Mouse (Mus musculus): Measurements from ENCODE around the gene Tedc1. TPM values are rescaled to one million over a fixed set of nuclear protein-coding genes. Genes with fewer than 3 reads are reported as not detected.

Gene Tedc1
- polyA plus RNA-seq, 1 experiment from 2014 or later, result 2.6 TPM

DNA sequence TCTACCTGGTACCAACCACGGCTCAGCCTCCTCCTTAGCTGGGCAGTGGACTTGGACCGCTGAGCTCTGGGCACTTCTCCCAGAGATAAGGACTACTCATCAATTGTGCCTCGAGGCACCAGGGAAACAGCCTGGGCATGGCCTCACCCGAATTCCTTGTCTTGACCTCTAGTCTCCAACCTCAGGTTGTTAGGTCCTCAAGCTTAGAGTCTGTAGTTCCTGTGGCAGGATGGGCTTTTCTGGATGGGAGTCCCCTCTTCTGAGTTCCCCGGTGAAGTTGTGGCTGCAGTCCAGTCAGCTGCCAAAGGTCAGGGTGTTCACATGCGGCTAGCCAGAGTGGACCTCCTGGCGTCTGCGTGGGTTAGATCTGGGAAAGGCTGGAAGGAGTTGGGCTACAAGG is 5.2 kb upstream of the Tedc1 start:
- Histone ChIP-seq H3K9me3 (ENCODE audit: low read length) (no peaks in the 10 kb centered on the region), H3K4me2 (replicated peaks; ENCODE audit: low read depth, low read length) (no peak overlapping the region; the same call in 1 of the 2 replicates), H3K27ac (ENCODE audit: low read length) (no peak overlapping the region), H3K9ac (replicated peaks; ENCODE audit: low read depth) (no peak overlapping the region), H3K4me1 (ENCODE audit: insufficient read depth, low read depth, low read length) (peaks cover 29% of the 10 kb centered on the region), H3K36me3 (ENCODE audit: insufficient read depth, low read length) (no peaks in the 10 kb centered on the region), H3K27me3 (replicated peaks; ENCODE audit: insufficient read depth, low read length) (no peaks in the 10 kb centered on the region), H3K4me3 (ENCODE audit: low read depth, low read length) (no peak overlapping the region)
- peak; percentile 24 for DNase-seq (ENCODE audit: low spot score)
- TF ChIP-seq CTCF (IDR thresholded peaks at IDR 0.05) (no peak), EP300 (IDR thresholded peaks at IDR 0.05) (no peak)
- no peak for ATAC-seq
- WGBS, result 54% methylated on average over 8 of the region's 8 CpGs

DNA sequence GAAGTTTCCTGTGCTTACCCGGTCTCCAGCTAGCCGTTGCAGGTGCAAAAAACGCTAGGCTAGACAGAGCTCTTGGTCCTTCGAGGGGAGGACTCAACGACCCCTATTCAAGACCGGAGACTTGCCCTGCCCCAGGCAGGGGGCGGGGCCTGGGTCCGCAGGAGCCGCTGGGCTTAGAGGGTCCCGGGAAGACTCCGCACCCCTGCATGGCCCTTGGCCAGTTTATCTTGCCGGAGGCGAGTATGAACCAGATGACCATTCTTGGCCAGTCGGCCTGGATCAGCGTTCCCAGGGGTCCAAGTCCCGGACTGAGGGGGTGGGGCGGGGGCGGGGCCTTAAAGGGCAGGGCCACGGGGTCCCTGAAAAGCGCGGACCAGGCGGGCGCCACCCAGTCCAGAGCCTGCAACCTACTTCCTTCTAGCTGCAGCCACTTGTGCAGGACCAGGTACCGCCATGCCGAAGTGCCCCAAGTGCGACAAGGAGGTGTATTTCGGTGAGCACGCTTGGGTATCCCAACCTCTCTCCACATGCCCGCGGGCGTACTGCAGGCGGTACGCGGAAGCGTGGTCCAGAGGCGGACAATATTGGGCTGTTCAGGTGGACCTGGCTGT is 4.5 kb upstream of the Tedc1 start:
- TF ChIP-seq CTCF (IDR thresholded peaks at IDR 0.05), result no peak
- TF ChIP-seq EP300 (IDR thresholded peaks at IDR 0.05), result no peak
- Histone ChIP-seq H3K27me3 (replicated peaks; ENCODE audit: insufficient read depth, low read length) (no peaks in the 10 kb centered on the region), H3K36me3 (ENCODE audit: insufficient read depth, low read length) (no peaks in the 10 kb centered on the region), H3K9me3 (ENCODE audit: low read length) (no peaks in the 10 kb centered on the region), H3K4me1 (ENCODE audit: insufficient read depth, low read depth, low read length) (peaks cover 28% of the 10 kb centered on the region), H3K9ac (replicated peaks; ENCODE audit: low read depth) (peak overlapping the region; percentile 40), H3K27ac (ENCODE audit: low read length) (peak overlapping the region; percentile 26; the same call in 1 of the 2 replicates), H3K4me3 (ENCODE audit: low read depth, low read length) (peak overlapping the region; percentile 50), H3K4me2 (replicated peaks; ENCODE audit: low read depth, low read length) (peak overlapping the region; percentile 79)
- WGBS, result under 1% methylated on average over 34 of the region's 36 CpGs
- ATAC-seq (no peak), DNase-seq (ENCODE audit: low spot score) (peak; percentile 60)

DNA sequence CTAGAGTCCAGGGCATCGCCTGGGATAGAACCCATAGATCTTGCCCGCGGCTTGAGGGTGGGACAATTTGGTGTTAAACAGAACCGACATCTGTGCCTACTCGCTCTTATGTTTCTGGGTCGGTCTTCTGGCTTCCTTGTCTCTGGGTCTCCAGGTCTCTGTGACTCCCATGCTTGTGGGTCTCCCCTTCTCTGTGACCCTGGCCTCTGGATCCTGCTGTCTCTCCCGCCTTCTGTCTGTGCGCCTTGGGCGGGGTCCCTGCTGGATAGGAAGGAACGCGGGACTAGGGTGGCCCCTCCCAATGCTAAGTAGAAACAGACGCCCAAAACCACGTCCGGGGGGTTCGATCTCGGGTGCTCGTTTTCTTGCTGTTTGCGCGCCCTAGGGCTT is 4.0 kb upstream of the Tedc1 start:
- no peak for DNase-seq (ENCODE audit: low spot score)
- 16% methylated on average over 19 of the region's 19 CpGs for WGBS
- Histone ChIP-seq H3K9ac (replicated peaks; ENCODE audit: low read depth) (peak overlapping the region; percentile 40), H3K27me3 (replicated peaks; ENCODE audit: insufficient read depth, low read length) (no peaks in the 10 kb centered on the region), H3K4me3 (ENCODE audit: low read depth, low read length) (peak overlapping the region; percentile 50), H3K27ac (ENCODE audit: low read length) (peak overlapping the region; percentile 26; the same call in 1 of the 2 replicates), H3K4me1 (ENCODE audit: insufficient read depth, low read depth, low read length) (peaks cover 27% of the 10 kb centered on the region), H3K9me3 (ENCODE audit: low read length) (no peaks in the 10 kb centered on the region), H3K36me3 (ENCODE audit: insufficient read depth, low read length) (no peaks in the 10 kb centered on the region), H3K4me2 (replicated peaks; ENCODE audit: low read depth, low read length) (peak overlapping the region; percentile 79)
- TF ChIP-seq CTCF (IDR thresholded peaks at IDR 0.05) (no peak), EP300 (IDR thresholded peaks at IDR 0.05) (no peak)
- ATAC-seq, result no peak

GRCm38 (mm10) chr12:113152991-113153525 is 3.2 kb upstream of the Tedc1 start:
- ATAC-seq (no peak), DNase-seq (ENCODE audit: low spot score) (no peak)
- no peak for TF ChIP-seq EP300 (IDR thresholded peaks at IDR 0.05)
- TF ChIP-seq CTCF (IDR thresholded peaks at IDR 0.05), result no peak
- Histone ChIP-seq H3K27ac (ENCODE audit: low read length) (no peak overlapping the region), H3K9me3 (ENCODE audit: low read length) (no peaks in the 10 kb centered on the region), H3K4me2 (replicated peaks; ENCODE audit: low read depth, low read length) (0 out of 2 replicates have a peak overlapping the region, but pooled peaks have one; percentile 79), H3K36me3 (ENCODE audit: insufficient read depth, low read length) (no peaks in the 10 kb centered on the region), H3K4me1 (ENCODE audit: insufficient read depth, low read depth, low read length) (peaks cover 26% of the 10 kb centered on the region), H3K4me3 (ENCODE audit: low read depth, low read length) (no peak overlapping the region), H3K9ac (replicated peaks; ENCODE audit: low read depth) (no peak overlapping the region), H3K27me3 (replicated peaks; ENCODE audit: insufficient read depth, low read length) (no peaks in the 10 kb centered on the region)
- WGBS, result 80% methylated on average over 6 of the region's 6 CpGs

DNA sequence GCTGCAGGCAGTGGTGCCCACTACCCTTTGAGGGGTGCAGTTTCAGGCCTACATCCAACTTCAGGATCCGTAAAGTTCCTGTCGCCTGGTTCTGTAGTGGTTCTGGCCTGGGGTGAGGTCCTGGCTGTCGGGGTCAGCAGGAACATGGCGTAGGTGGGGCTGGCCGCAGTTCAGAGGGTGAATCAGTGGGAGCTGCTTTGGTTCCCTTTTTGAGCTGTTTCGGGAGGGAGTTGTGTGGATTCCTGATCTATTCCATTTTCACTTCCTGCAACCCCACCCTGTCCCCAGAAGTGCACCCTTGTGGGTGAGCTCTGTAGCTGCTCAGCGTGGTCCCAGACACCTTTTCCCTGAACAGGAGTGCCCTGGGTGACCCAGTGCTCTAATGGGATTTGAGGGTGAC is 2.2 kb upstream of the Tedc1 start:
- Histone ChIP-seq H3K27me3 (replicated peaks; ENCODE audit: insufficient read depth, low read length) (no peaks in the 10 kb centered on the region), H3K4me3 (ENCODE audit: low read depth, low read length) (no peak overlapping the region), H3K4me2 (replicated peaks; ENCODE audit: low read depth, low read length) (no peak overlapping the region), H3K4me1 (ENCODE audit: insufficient read depth, low read depth, low read length) (peaks cover 19% of the 10 kb centered on the region), H3K27ac (ENCODE audit: low read length) (no peak overlapping the region), H3K9ac (replicated peaks; ENCODE audit: low read depth) (no peak overlapping the region), H3K9me3 (ENCODE audit: low read length) (no peaks in the 10 kb centered on the region), H3K36me3 (ENCODE audit: insufficient read depth, low read length) (no peaks in the 10 kb centered on the region)
- 85% methylated on average over 7 of the region's 7 CpGs for WGBS
- no peak for DNase-seq (ENCODE audit: low spot score)
- TF ChIP-seq CTCF (IDR thresholded peaks at IDR 0.05) (no peak), EP300 (IDR thresholded peaks at IDR 0.05) (no peak)
- no peak for ATAC-seq

DNA sequence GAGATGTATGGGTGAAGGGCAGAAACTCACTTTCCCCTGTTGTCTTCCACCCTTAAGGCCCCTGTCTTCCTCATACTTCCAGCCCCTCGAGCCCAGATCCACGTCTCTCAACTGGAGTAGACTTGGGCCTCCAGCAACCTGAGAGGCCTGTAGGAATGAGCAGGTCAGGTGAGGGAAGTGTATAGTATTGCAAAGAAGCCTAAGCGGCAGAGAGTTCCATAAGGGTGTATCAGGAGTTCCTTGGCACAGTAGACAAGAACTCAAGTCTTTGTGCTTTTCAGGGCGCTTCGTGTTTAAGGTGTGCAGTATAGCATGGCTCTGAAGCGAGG is 1.5 kb upstream of the Tedc1 start:
- no peak for TF ChIP-seq CTCF (IDR thresholded peaks at IDR 0.05)
- no peak for TF ChIP-seq EP300 (IDR thresholded peaks at IDR 0.05)
- Histone ChIP-seq H3K4me2 (replicated peaks; ENCODE audit: low read depth, low read length) (peak overlapping the region; percentile 88), H3K27me3 (replicated peaks; ENCODE audit: insufficient read depth, low read length) (no peaks in the 10 kb centered on the region), H3K4me1 (ENCODE audit: insufficient read depth, low read depth, low read length) (peaks cover 18% of the 10 kb centered on the region), H3K27ac (ENCODE audit: low read length) (peak overlapping the region; percentile 93), H3K9ac (replicated peaks; ENCODE audit: low read depth) (no peak overlapping the region), H3K9me3 (ENCODE audit: low read length) (no peaks in the 10 kb centered on the region), H3K36me3 (ENCODE audit: insufficient read depth, low read length) (no peaks in the 10 kb centered on the region), H3K4me3 (ENCODE audit: low read depth, low read length) (no peak overlapping the region)
- 63% methylated on average over 6 of the region's 6 CpGs for WGBS
- DNase-seq (ENCODE audit: low spot score) (no peak), ATAC-seq (no peak)

All from lung, postnatal 0 days (tissue).